Mouse (Mus musculus) intestine, embryonic 16.5 days (tissue): ENCODE data around the gene Mllt6. TPM values are rescaled to one million over a fixed set of nuclear protein-coding genes. Genes with fewer than 3 reads are reported as not detected.

ENCODE experiments used
- ATAC-seq: fragments of 200-750 bp; cut with Nextera tagmentation; 2 replicates; pipeline ENCODE4 v1.8.0; 2017; ENCODE audit warnings: moderate TSS enrichment, moderate library complexity
- H3K27ac ChIP-seq: fragments of 300-500 bp; sonication (generic); 2 replicates; pipeline ENCODE4 v1.5.1; 2014; ENCODE audit warnings: mild to moderate bottlenecking, low read length
- H3K27me3 ChIP-seq: fragments of 300-500 bp; sonication (generic); replicated peaks from 2 replicates; pipeline ENCODE4 v1.6.1; 2014; ENCODE audit warnings: low read length, control low read depth, mixed read lengths; ENCODE audit not compliant: control insufficient read depth, insufficient read depth
- H3K36me3 ChIP-seq: fragments of 300-500 bp; sonication (generic); 2 replicates; pipeline ENCODE4 v1.6.1; 2014; ENCODE audit warnings: low read length, control low read depth; ENCODE audit not compliant: control insufficient read depth, insufficient read depth
- H3K4me1 ChIP-seq: fragments of 300-500 bp; sonication (generic); 2 replicates; pipeline ENCODE4 v1.6.1; 2014; ENCODE audit warnings: low read length, control low read depth, mixed read lengths; ENCODE audit not compliant: control insufficient read depth, insufficient read depth
- H3K4me2 ChIP-seq: fragments of 300-500 bp; sonication (generic); 2 replicates; pipeline ENCODE4 v1.6.1; 2014; ENCODE audit warnings: low read depth, low read length, control low read depth
- H3K4me3 ChIP-seq: fragments of 300-500 bp; sonication (generic); 2 replicates; pipeline ENCODE4 v1.5.1; 2014; ENCODE audit warnings: mild to moderate bottlenecking, low read length
- H3K9ac ChIP-seq: fragments of 300-500 bp; sonication (generic); 2 replicates; pipeline ENCODE4 v1.6.1; 2014; ENCODE audit warnings: low read depth, low read length
- H3K9me3 ChIP-seq: fragments of 300-500 bp; sonication (generic); 2 replicates; pipeline ENCODE4 v1.6.1; 2016; ENCODE audit warnings: low read length, control low read depth; ENCODE audit not compliant: control insufficient read depth
- WGBS: fragments of 180-500 bp; shearing (Covaris S2); extraction: QIAGEN DNeasy Blood & Tissue Kit; methylation state at CpG from one replicate; pipeline ENCODE4 v1.1.7; 2014; 5-methylcytosine and 5-hydroxymethylcytosine counted together
- polyA plus RNA-seq: library from polyadenylated mRNA; unstranded; fragments of >200 nt; fragmentation: Nextera tagmentation; extraction: Ambion mirVana; gene quantifications from 2 replicates; pipeline ENCODE4 v1.2.1, GENCODE M21; 2015

The Mllt6 gene
- polyA plus RNA-seq, 1 experiment from 2014 or later: 2.6 TPM

GRCm38 (mm10) chr11:97669829-97670228 lies 6.6 kb downstream of the Mllt6 start:
- no peak overlapping the region for H3K9ac ChIP-seq
- H3K36me3 ChIP-seq: peaks cover 36% of the 10 kb centered on the region
- no peaks in the 10 kb centered on the region for H3K9me3 ChIP-seq
- peak; percentile 12; the same call in 1 of the 2 replicates for ATAC-seq
- no peak overlapping the region for H3K4me2 ChIP-seq
- no peak overlapping the region for H3K4me3 ChIP-seq
- no peaks in the 10 kb centered on the region for H3K27me3 ChIP-seq
- WGBS: 20% methylated on average over 6 of the region's 6 CpGs
- H3K4me1 ChIP-seq: peaks cover 21% of the 10 kb centered on the region
- H3K27ac ChIP-seq: 0 out of 2 replicates have a peak overlapping the region, but pooled peaks have one; percentile 28

GRCm38 (mm10) chr11:97670234-97671176 lies 7.3 kb downstream of the Mllt6 start:
- H3K27me3 ChIP-seq: no peaks in the 10 kb centered on the region
- H3K36me3 ChIP-seq: peaks cover 34% of the 10 kb centered on the region
- 63% methylated on average over 13 of the region's 13 CpGs for WGBS

GRCm38 (mm10) chr11:97671177-97671527 lies 7.9 kb downstream of the Mllt6 start:
- Histone ChIP-seq H3K27ac (no peak overlapping the region), H3K4me1 (peaks cover 17% of the 10 kb centered on the region), H3K9ac (peak overlapping the region; percentile 6; the same call in 1 of the 2 replicates), H3K4me2 (no peak overlapping the region), H3K9me3 (no peaks in the 10 kb centered on the region), H3K36me3 (peaks cover 28% of the 10 kb centered on the region), H3K4me3 (no peak overlapping the region), H3K27me3 (no peaks in the 10 kb centered on the region)
- ATAC-seq: no peak
- WGBS: 51% methylated on average over 2 of the region's 2 CpGs

More at GRCm38 (mm10) chr11:97670234-97671176, 7.3 kb downstream of the Mllt6 start:
- H3K27ac ChIP-seq: no peak overlapping the region
- H3K4me1 ChIP-seq: peaks cover 17% of the 10 kb centered on the region
- peak overlapping the region; percentile 6; the same call in 1 of the 2 replicates for H3K9ac ChIP-seq
- H3K4me3 ChIP-seq: no peak overlapping the region
- H3K9me3 ChIP-seq: no peaks in the 10 kb centered on the region
- ATAC-seq: no peak
- H3K4me2 ChIP-seq: no peak overlapping the region

- Histone ChIP-seq H3K9me3 (no peaks in the 10 kb centered on the region), H3K4me2 (no peak overlapping the region), H3K36me3 (peaks cover 30% of the 10 kb centered on the region), H3K9ac (no peak overlapping the region), H3K4me1 (peaks cover 17% of the 10 kb centered on the region), H3K27me3 (no peaks in the 10 kb centered on the region), H3K27ac (no peak overlapping the region), H3K4me3 (no peak overlapping the region)
- no peak for ATAC-seq
- WGBS: 83% methylated on average over 11 of the region's 11 CpGs
These were observed 9.9 kb downstream of the Mllt6 start for GRCm38 (mm10) chr11:97673148-97673547.

- no peak for ATAC-seq
- Histone ChIP-seq H3K4me1 (no peaks in the 10 kb centered on the region), H3K4me2 (no peak overlapping the region), H3K9me3 (no peaks in the 10 kb centered on the region), H3K27me3 (no peaks in the 10 kb centered on the region), H3K27ac (no peak overlapping the region), H3K4me3 (no peak overlapping the region), H3K36me3 (peaks cover 34% of the 10 kb centered on the region), H3K9ac (no peak overlapping the region)
- WGBS: 73% methylated on average over 15 of the region's 15 CpGs
These were observed 13.0 kb downstream of the Mllt6 start for GRCm38 (mm10) chr11:97676050-97676754.

- Histone ChIP-seq H3K36me3 (peaks cover 28% of the 10 kb centered on the region), H3K9ac (no peak overlapping the region)
- no peak for ATAC-seq
These were observed 14.2 kb downstream of the Mllt6 start for GRCm38 (mm10) chr11:97677381-97677780.

GRCm38 (mm10) chr11:97677842-97678241 lies 14.6 kb downstream of the Mllt6 start:
- Histone ChIP-seq H3K4me3 (no peak overlapping the region), H3K27ac (no peak overlapping the region), H3K27me3 (no peaks in the 10 kb centered on the region), H3K4me1 (no peaks in the 10 kb centered on the region), H3K9ac (no peak overlapping the region), H3K9me3 (no peaks in the 10 kb centered on the region), H3K36me3 (peaks cover 28% of the 10 kb centered on the region), H3K4me2 (no peak overlapping the region)
- 73% methylated on average over 8 of the region's 8 CpGs for WGBS
- no peak for ATAC-seq

More at GRCm38 (mm10) chr11:97677381-97677780, 14.2 kb downstream of the Mllt6 start:
- H3K4me3 ChIP-seq: no peak overlapping the region
- no peak overlapping the region for H3K27ac ChIP-seq
- H3K4me1 ChIP-seq: no peaks in the 10 kb centered on the region
- WGBS: 55% methylated on average over 15 of the region's 15 CpGs
- no peaks in the 10 kb centered on the region for H3K9me3 ChIP-seq
- H3K27me3 ChIP-seq: no peaks in the 10 kb centered on the region
- no peak overlapping the region for H3K4me2 ChIP-seq

GRCm38 (mm10) chr11:97678301-97678700 lies 15.1 kb downstream of the Mllt6 start:
- no peak for ATAC-seq
- Histone ChIP-seq H3K4me1 (no peaks in the 10 kb centered on the region), H3K4me3 (no peak overlapping the region), H3K9ac (no peak overlapping the region), H3K27ac (no peak overlapping the region), H3K36me3 (peaks cover 28% of the 10 kb centered on the region), H3K4me2 (no peak overlapping the region), H3K27me3 (no peaks in the 10 kb centered on the region), H3K9me3 (no peaks in the 10 kb centered on the region)
- WGBS: 86% methylated on average over 15 of the region's 15 CpGs

GRCm38 (mm10) chr11:97680430-97680829 lies 17.2 kb downstream of the Mllt6 start:
- H3K27ac ChIP-seq: no peak overlapping the region
- H3K4me3 ChIP-seq: no peak overlapping the region
- no peaks in the 10 kb centered on the region for H3K9me3 ChIP-seq
- H3K4me1 ChIP-seq: peaks cover 9% of the 10 kb centered on the region; the same call in 1 of the 2 replicates
- H3K27me3 ChIP-seq: no peaks in the 10 kb centered on the region
- H3K36me3 ChIP-seq: peaks cover 19% of the 10 kb centered on the region
- H3K4me2 ChIP-seq: no peak overlapping the region
- no peak overlapping the region for H3K9ac ChIP-seq
- WGBS: 77% methylated on average over 12 of the region's 12 CpGs
- ATAC-seq: no peak
